Mouse (Mus musculus): ENCODE data around the gene Ccr5. TPM values are rescaled to one million over a fixed set of nuclear protein-coding genes. Genes with fewer than 3 reads are reported as not detected.
"Not testable (repeated sequence)": the region's sequence is repeated elsewhere in the genome, so short reads cannot be mapped to it uniquely, and the experiment has no call there.

The Ccr5 gene
- 0.39 and 0.65 TPM in 2 replicates for polyA plus RNA-seq (2015; fragmentation: Nextera tagmentation; extraction: Ambion mirVana)

DNA sequence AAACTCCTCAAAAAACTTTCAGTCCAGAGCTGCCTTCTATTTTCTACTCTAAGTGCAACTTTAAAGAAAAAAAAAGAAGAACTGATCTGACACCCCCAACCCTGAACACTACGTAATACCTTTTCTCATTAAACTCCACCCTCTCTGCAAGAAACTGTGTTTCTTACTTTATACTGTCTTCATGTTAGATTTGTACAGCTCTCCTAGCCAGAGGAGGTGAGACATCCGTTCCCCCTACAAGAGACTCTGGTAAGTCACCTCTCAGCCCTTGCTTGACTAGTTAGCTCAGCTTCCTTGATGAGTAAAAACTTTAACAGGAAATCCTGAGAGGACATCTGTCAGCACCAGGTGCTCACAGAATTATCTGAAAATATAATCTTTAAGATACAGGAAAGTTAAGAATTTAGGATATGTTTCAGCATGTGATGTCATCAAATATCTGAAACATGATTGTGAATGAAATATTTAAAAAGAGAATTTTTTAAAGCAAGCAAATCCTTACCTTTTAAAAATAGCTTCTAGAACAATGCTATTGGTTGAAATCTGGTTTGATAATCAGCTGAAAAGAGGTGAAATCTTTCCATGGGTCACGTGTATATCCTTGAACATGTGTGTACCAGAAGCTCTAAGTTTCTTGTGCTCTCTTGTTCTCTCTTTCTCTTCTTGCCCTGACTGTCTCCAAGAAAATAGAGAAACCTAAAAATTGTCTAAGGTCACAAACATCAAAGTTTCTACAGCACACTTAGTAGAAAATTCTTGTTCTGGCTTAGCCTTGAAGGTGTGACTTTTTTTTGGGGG, at the start of gene Ccr5:
Gene Ccr5, plus strand, starts transcription at position 157 of the 798 bp plus-strand sequence.
- H3K9ac ChIP-seq: no peak within 1 kb of the TSS
- H3K4me2 ChIP-seq (replicated peaks): no peak within 1 kb of the TSS
- WGBS: 69% methylated on average over 3 of the region's 3 CpGs
- no peak for ATAC-seq (ENCODE audit: low FRiP score, low read depth)
- H3K27me3 ChIP-seq: no peaks in the 10 kb centered on the region
- H3K4me1 ChIP-seq: no peaks in the 10 kb centered on the region
- H3K36me3 ChIP-seq: no peaks in the 10 kb centered on the region
- H3K27ac ChIP-seq: no peak within 1 kb of the TSS
- H3K9me3 ChIP-seq: no peaks in the 10 kb centered on the region
- H3K4me3 ChIP-seq: no peak within 1 kb of the TSS

DNA sequence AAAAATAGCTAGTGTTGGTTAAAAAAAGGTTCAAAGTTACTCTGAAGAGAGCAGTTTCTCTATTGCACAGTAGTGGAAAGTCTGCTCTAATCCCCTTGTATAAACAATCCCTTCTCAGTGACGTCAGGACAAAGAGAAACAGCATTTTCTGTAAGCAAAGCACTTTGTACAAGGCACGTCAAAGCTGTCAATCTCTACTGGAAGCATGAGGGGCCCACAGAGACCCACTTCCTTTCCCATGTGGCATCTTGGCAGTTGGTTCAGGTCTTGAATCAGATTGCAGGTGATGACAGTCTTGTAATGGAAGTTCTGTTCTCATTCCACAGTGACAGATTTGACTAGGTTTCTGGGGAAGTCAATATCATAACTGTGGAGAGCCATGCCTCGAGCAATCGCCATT, 41.5 kb upstream of the Ccr5 start:
- H3K36me3 ChIP-seq: no peaks in the 10 kb centered on the region
- WGBS: 67% methylated on average over 4 of the region's 4 CpGs
- no peaks in the 10 kb centered on the region for H3K9me3 ChIP-seq
- no peak overlapping the region for H3K27ac ChIP-seq
- no peak overlapping the region for H3K4me3 ChIP-seq
- ATAC-seq (ENCODE audit: low FRiP score, low read depth): no peak
- H3K9ac ChIP-seq: no peak overlapping the region
- H3K27me3 ChIP-seq: no peaks in the 10 kb centered on the region
- H3K4me1 ChIP-seq: no peaks in the 10 kb centered on the region
- H3K4me2 ChIP-seq (replicated peaks): no peak overlapping the region

DNA sequence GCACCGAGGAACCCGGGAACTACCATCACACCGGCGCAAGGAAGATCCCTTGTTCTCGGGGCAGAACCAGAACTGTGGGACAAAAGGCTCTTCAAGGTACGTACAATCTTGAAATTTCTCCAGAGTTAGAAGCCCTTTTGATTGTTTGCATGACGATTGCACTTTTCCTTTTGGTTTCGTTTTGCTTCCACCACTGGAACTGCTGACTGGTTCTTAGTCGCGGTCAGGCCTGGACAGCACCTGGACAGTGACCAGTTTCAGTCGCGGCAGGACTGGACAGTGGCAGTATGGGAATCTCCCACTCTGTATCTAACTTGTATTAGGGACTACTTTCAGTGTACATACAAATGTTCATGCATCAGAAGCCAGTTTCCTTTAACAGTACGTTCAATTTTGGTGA, 40.9 kb upstream of the Ccr5 start:
- 92% methylated on average over 13 of the region's 13 CpGs for WGBS
- H3K4me3 ChIP-seq; H3K4me2 ChIP-seq (replicated peaks); H3K27me3 ChIP-seq; H3K36me3 ChIP-seq; H3K27ac ChIP-seq; H3K9me3 ChIP-seq; ATAC-seq (ENCODE audit: low FRiP score, low read depth); H3K4me1 ChIP-seq; H3K9ac ChIP-seq: not testable (repeated sequence)

DNA sequence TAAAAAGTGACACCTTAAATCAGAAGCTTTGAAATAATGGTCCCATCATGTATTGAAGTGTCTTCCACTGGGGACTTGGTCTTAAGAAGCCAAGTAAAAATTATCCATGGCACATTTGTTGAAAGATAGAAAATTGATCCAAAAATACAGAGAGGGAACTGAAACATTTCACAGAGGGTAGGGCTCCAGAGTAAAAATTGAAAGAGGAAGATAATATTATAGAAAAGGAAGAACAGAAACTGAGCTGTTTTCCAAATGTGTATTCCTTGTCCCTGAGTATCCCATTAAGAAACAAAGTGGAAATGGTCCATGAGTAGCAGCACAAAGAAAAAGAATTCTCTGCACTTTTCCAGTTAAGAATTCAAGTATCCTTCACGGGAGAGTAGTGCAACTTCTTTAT, 30.9 kb upstream of the Ccr5 start:
- Histone ChIP-seq H3K4me3 (no peak overlapping the region), H3K9ac (no peak overlapping the region), H3K36me3 (no peaks in the 10 kb centered on the region), H3K9me3 (no peaks in the 10 kb centered on the region), H3K27me3 (no peaks in the 10 kb centered on the region), H3K27ac (no peak overlapping the region), H3K4me2 (replicated peaks) (no peak overlapping the region), H3K4me1 (no peaks in the 10 kb centered on the region)
- WGBS: 79% methylated on average over 1 of the region's 1 CpGs
- no peak for ATAC-seq (ENCODE audit: low FRiP score, low read depth)

DNA sequence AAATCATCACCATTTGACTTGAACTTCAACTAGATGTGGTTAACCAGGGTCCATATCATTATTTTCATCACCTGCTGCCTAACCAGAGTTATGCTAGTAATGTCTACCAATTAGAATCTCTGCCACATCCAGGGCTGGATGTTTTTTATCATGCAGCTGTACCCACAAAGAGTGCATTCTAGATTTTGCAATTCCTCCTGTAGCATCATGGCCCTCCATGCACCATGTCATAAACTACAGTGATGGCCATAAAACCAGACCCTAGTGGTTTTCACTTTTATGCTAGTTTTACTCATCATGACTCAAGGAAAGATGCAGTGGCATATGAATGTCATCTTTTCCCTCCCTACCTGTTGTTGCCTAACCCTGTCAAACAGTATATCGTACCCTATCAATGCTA, 22.2 kb upstream of the Ccr5 start:
- 82% methylated on average over 1 of the region's 1 CpGs for WGBS
- Histone ChIP-seq H3K9ac (no peak overlapping the region), H3K4me1 (no peaks in the 10 kb centered on the region), H3K4me3 (no peak overlapping the region), H3K36me3 (no peaks in the 10 kb centered on the region), H3K27ac (no peak overlapping the region), H3K9me3 (no peaks in the 10 kb centered on the region), H3K27me3 (no peaks in the 10 kb centered on the region), H3K4me2 (replicated peaks) (no peak overlapping the region)
- no peak for ATAC-seq (ENCODE audit: low FRiP score, low read depth)

DNA sequence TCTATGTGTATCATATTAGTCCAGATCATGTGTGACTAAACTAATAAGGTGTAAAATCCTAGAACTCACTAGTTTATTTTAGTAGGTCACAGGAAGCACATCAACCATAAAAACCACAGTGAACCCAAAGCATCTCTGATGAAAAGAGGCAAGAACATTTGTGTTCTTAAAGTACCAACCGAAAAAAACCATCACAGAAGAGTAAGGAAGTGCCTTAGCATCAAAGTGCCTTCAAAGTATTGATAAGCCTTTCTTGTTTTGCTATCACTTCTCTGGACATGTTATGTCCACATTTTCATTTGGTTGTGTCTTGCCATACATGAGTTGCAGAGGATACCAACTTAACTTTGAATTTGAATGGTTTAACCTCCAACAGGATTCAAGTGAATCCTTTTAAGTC, 21.0 kb upstream of the Ccr5 start:
- H3K4me2 ChIP-seq (replicated peaks): no peak overlapping the region
- no peaks in the 10 kb centered on the region for H3K9me3 ChIP-seq
- H3K27me3 ChIP-seq: no peaks in the 10 kb centered on the region
- H3K9ac ChIP-seq: no peak overlapping the region
- ATAC-seq (ENCODE audit: low FRiP score, low read depth): no peak
- H3K27ac ChIP-seq: no peak overlapping the region
- no peaks in the 10 kb centered on the region for H3K36me3 ChIP-seq
- no peak overlapping the region for H3K4me3 ChIP-seq
- WGBS: 76% methylated on average over 1 of the region's 1 CpGs
- no peaks in the 10 kb centered on the region for H3K4me1 ChIP-seq

DNA sequence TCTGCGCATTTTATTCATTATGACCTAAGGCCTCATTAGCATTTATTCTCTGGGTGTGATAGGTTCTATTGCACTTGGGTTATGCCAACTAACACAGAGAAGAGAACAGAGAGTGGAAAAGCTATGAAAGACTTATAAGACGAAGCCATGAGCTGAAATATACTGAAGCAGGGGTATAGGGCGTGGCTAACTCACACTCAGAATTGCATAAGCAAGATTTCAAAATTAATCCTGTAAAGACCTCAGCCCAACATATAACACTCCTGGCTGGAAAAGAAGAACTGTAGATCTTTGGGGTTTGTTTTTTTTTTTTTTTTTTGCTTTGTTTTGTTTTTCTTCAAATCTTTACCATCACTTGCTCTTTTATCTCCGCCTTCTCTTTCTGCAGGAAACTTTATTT, 19.6 kb upstream of the Ccr5 start, which contains the start of gene Ccr2:
Gene Ccr2, plus strand, starts transcription at position 228 of the 400 bp plus-strand sequence.
- no peak for ATAC-seq (ENCODE audit: low FRiP score, low read depth)
- no peaks in the 10 kb centered on the region for H3K4me1 ChIP-seq
- WGBS: 86% methylated on average over 4 of the region's 4 CpGs
- no peak within 1 kb of the TSS for H3K4me2 ChIP-seq (replicated peaks)
- no peak within 1 kb of the TSS for H3K9ac ChIP-seq
- no peak within 1 kb of the TSS for H3K4me3 ChIP-seq
- H3K9me3 ChIP-seq: no peaks in the 10 kb centered on the region
- no peak within 1 kb of the TSS for H3K27ac ChIP-seq
- H3K36me3 ChIP-seq: no peaks in the 10 kb centered on the region
- no peaks in the 10 kb centered on the region for H3K27me3 ChIP-seq

DNA sequence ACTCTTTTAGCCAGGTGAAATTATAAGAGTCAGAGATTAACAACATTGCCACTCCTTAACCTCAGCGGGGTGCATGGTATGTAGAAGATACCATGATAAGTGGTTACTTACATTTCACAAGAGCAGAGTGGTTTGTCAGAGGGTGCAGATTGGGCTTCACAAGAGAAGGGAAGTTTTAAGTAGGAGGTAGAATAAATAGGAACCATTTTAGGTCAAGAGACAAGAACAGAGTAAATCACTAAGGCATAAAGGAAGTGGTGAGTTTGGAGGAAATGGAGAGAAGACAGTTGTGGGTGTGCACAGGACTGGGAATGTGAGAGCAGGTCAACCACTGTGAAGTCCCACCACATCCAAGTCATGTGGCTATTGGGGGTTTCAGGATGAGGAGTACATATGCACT, 18.1 kb upstream of the Ccr5 start:
- H3K9ac ChIP-seq: no peak overlapping the region
- H3K27ac ChIP-seq: no peak overlapping the region
- no peak overlapping the region for H3K4me2 ChIP-seq (replicated peaks)
- ATAC-seq (ENCODE audit: low FRiP score, low read depth): no peak
- no peaks in the 10 kb centered on the region for H3K9me3 ChIP-seq
- no peaks in the 10 kb centered on the region for H3K4me1 ChIP-seq
- WGBS: 69% methylated on average over 1 of the region's 1 CpGs
- H3K4me3 ChIP-seq: no peak overlapping the region
- H3K27me3 ChIP-seq: no peaks in the 10 kb centered on the region
- H3K36me3 ChIP-seq: no peaks in the 10 kb centered on the region

DNA sequence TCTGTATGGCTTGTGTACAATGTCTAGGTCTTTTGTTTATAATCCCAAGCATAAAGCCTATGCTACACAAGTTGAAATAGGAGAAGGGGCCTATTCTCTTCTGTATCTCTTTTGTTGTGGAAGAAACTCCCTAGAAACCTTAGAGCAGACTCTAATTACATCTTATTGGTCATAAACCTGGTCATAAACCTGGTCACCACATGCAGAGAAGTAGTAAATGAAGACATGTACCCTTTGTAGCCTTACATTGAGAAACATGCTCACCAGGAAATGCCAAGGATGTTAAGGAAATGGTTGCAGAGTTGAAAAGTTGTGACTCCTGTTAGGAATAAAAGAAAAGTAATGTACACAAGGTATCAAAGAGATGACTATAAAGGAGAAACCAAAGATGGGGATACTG, 16.1 kb upstream of the Ccr5 start:
- Histone ChIP-seq H3K9ac (no peak overlapping the region), H3K9me3 (no peaks in the 10 kb centered on the region), H3K4me3 (no peak overlapping the region), H3K36me3 (no peaks in the 10 kb centered on the region), H3K27me3 (no peaks in the 10 kb centered on the region), H3K4me1 (no peaks in the 10 kb centered on the region), H3K4me2 (replicated peaks) (no peak overlapping the region), H3K27ac (no peak overlapping the region)
- no peak for ATAC-seq (ENCODE audit: low FRiP score, low read depth)

DNA sequence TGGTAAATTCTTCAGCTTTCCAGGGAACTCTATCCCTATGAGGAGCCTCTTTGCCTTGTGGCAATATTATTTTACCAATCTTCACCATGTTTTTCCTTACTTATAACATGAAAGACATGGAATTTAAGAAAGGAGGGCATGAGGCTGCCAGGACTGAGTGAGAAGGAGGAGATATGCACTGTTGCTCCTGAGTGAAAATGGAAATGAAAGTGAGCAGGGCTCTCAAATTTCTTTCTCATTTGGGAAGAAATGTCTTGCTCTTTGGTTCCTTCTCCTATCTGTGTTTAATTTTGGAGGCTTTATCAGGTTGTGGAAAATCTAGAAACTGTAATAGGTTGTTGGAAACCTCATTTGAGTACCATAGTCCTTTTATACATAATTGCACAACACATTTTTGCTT, 14.1 kb upstream of the Ccr5 start:
- no peak for ATAC-seq (ENCODE audit: low FRiP score, low read depth)
- Histone ChIP-seq H3K27ac (no peak overlapping the region), H3K9me3 (no peaks in the 10 kb centered on the region), H3K9ac (no peak overlapping the region), H3K4me1 (no peaks in the 10 kb centered on the region), H3K36me3 (no peaks in the 10 kb centered on the region), H3K27me3 (no peaks in the 10 kb centered on the region), H3K4me2 (replicated peaks) (no peak overlapping the region), H3K4me3 (no peak overlapping the region)

DNA sequence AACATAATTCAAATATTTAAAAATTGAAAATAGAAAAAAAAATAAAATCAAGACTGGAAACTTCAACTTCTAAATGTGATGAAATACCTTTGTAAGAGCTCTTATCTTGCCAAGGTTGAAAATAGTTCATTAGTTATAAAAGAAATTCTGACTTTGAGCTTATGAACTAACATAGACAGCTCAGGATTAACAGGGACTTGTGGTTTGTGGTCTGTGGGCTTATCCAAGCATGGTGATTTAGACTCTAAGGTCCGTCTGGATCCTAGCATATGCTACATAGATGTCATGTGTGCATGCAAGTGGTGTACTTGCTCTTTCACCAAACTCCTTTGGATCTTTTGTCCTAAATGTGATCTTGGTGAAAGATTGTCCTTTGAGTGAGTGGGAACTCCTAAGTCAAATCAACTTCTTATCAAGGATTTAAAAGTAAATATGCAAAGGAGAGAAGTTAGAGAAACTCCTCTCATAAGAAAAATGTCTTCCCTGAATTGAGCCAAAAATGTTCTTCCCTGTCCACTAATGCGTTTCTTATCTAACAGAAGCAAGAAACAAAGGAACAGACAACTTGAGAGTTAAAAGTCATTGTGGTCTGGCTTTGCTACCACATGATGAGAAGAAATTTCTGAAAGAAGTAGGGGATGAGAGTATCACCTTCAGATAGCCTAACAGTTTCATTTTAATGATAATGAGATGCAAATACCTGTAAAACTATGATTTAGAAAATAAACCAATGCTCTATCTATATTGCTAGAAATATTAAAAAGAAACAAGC, 12.8 kb upstream of the Ccr5 start:
- Histone ChIP-seq H3K4me1 (no peaks in the 10 kb centered on the region), H3K36me3 (no peaks in the 10 kb centered on the region), H3K4me2 (replicated peaks) (no peak overlapping the region), H3K27ac (no peak overlapping the region), H3K9ac (no peak overlapping the region), H3K9me3 (no peaks in the 10 kb centered on the region), H3K4me3 (no peak overlapping the region), H3K27me3 (no peaks in the 10 kb centered on the region)
- no peak for ATAC-seq (ENCODE audit: low FRiP score, low read depth)
- 69% methylated on average over 2 of the region's 2 CpGs for WGBS

DNA sequence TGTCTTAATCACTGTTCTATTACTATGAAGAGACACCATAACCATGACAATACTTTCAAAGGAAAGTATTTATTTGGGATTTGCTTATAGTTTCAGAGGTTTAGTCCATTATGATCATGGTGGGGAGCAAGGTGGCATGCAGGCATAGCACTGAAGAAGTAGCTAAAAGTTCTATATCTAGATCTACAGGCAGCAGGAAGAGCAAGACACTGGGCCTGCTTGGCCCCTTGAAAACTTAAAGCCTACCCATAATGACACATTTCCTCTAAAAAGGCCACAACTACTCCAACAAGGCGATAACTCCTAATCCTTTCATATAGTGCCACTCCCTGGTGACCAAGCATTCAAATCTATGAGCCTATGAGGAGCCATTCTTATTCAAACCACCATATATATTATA, 9.3 kb upstream of the Ccr5 start:
- no peaks in the 10 kb centered on the region for H3K36me3 ChIP-seq
- H3K27me3 ChIP-seq: no peaks in the 10 kb centered on the region
- H3K9me3 ChIP-seq: no peaks in the 10 kb centered on the region
- no peaks in the 10 kb centered on the region for H3K4me1 ChIP-seq
- no peak for ATAC-seq (ENCODE audit: low FRiP score, low read depth)
- no peak overlapping the region for H3K9ac ChIP-seq
- H3K4me2 ChIP-seq (replicated peaks): no peak overlapping the region
- no peak overlapping the region for H3K4me3 ChIP-seq
- no peak overlapping the region for H3K27ac ChIP-seq
- WGBS: 78% methylated on average over 1 of the region's 1 CpGs

Data from limb, embryonic 13.5 days (tissue).